Mouse (Mus musculus) embryonic fibroblast, embryonic 13.5 days (primary cell): ENCODE measurements around the gene Hecw1. TPM values are rescaled to one million over a fixed set of nuclear protein-coding genes. Genes with fewer than 3 reads are reported as not detected.

Source experiments
- H3K27ac ChIP-seq: 2 replicates; pipeline ENCODE4 v1.5.1; 2012; ENCODE audit warnings: low read length, control low read depth, inconsistent platforms; ENCODE audit not compliant: insufficient read depth
- H3K4me1 ChIP-seq: 2 replicates; pipeline ENCODE4 v1.6.1; 2011; ENCODE audit warnings: low read length; ENCODE audit not compliant: control insufficient read depth, insufficient read depth
- H3K4me3 ChIP-seq: 2 replicates; pipeline ENCODE4 v1.5.1; 2011; ENCODE audit warnings: mild to moderate bottlenecking, control low read depth, low read length; ENCODE audit not compliant: insufficient read depth
- CTCF ChIP-seq: IDR thresholded peaks from 2 replicates; pipeline ENCODE4 v1.5.1; 2011; ENCODE audit warnings: mild to moderate bottlenecking, control low read depth, low read length, moderate library complexity, borderline replicate concordance; ENCODE audit not compliant: insufficient read depth
- POLR2A ChIP-seq: IDR thresholded peaks from 2 replicates; pipeline ENCODE4 v1.6.1; 2011; ENCODE audit warnings: low read depth, mild to moderate bottlenecking, control low read depth, low read length, moderate library complexity
- polyA plus RNA-seq: library from polyadenylated mRNA; stranded (reverse); fragments of >200 nt; gene quantifications from 2 replicates; pipeline ENCODE4 v1.2.4, GENCODE M21; 2011; ENCODE audit warnings: low read depth; ENCODE audit not compliant: missing spikeins, insufficient read length

The Hecw1 gene
- polyA plus RNA-seq, 1 experiment, result 1.5 TPM

- H3K27ac ChIP-seq, result no peak overlapping the region
- TF ChIP-seq CTCF, result no peak
- TF ChIP-seq POLR2A, result no peak
Measured at GRCm38 (mm10) chr13:14506765-14507164, 16.3 kb downstream of the Hecw1 start.

GRCm38 (mm10) chr13:14500251-14500650 is 22.8 kb downstream of the Hecw1 start:
- Histone ChIP-seq H3K4me1 (peaks cover 9% of the 10 kb centered on the region; the same call in 1 of the 2 replicates), H3K27ac (no peak overlapping the region), H3K4me3 (no peak overlapping the region)
- TF ChIP-seq POLR2A (no peak), CTCF (no peak)

More at GRCm38 (mm10) chr13:14506765-14507164, 16.3 kb downstream of the Hecw1 start:
- no peak overlapping the region for H3K4me3 ChIP-seq
- no peaks in the 10 kb centered on the region for H3K4me1 ChIP-seq

- no peak for TF ChIP-seq POLR2A
- TF ChIP-seq CTCF, result no peak
- peaks cover 9% of the 10 kb centered on the region; the same call in 1 of the 2 replicates for H3K4me1 ChIP-seq
- H3K27ac ChIP-seq, result no peak overlapping the region
- no peak overlapping the region for H3K4me3 ChIP-seq
Measured at GRCm38 (mm10) chr13:14498780-14499179, 24.2 kb downstream of the Hecw1 start.

GRCm38 (mm10) chr13:14496954-14497353 is 26.1 kb downstream of the Hecw1 start:
- peaks cover 9% of the 10 kb centered on the region; the same call in 1 of the 2 replicates for H3K4me1 ChIP-seq
- no peak overlapping the region for H3K27ac ChIP-seq
- TF ChIP-seq CTCF (no peak), POLR2A (no peak)

DNA sequence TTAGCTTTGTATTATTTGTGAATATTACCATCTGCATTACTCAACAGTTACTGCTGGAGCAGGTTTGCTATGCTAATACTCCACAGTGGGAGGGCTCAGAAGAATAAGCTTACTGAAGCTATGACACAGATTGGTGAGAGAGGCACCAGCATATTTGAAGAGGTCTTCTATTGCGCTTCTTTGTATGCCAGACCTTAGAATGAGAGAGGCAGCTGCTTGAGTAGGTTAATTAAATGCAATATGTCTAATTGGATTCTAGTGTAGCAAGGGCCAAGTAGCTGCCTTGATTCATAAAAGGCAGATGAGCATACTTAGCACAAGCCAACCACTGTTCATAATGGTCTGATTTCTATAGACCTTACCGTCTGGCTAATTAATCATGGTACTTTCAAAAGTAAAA is 35.2 kb downstream of the Hecw1 start:
- no peak overlapping the region for H3K4me3 ChIP-seq
- H3K27ac ChIP-seq, result no peak overlapping the region
- TF ChIP-seq POLR2A, result no peak
- TF ChIP-seq CTCF, result no peak
- H3K4me1 ChIP-seq, result no peaks in the 10 kb centered on the region

More at GRCm38 (mm10) chr13:14496954-14497353, 26.1 kb downstream of the Hecw1 start:
- H3K4me3 ChIP-seq, result no peak overlapping the region

GRCm38 (mm10) chr13:14471121-14471520 is 51.9 kb downstream of the Hecw1 start:
- no peak overlapping the region for H3K27ac ChIP-seq
- no peak overlapping the region for H3K4me3 ChIP-seq
- no peaks in the 10 kb centered on the region for H3K4me1 ChIP-seq
- no peak for TF ChIP-seq CTCF
- no peak for TF ChIP-seq POLR2A

- no peaks in the 10 kb centered on the region; the same call in 1 of the 2 replicates for H3K4me1 ChIP-seq
- no peak overlapping the region for H3K27ac ChIP-seq
- TF ChIP-seq POLR2A (no peak), CTCF (no peak)
- H3K4me3 ChIP-seq, result no peak overlapping the region
Measured at GRCm38 (mm10) chr13:14467517-14467916, 55.5 kb downstream of the Hecw1 start.

GRCm38 (mm10) chr13:14461036-14461435 is 62.0 kb downstream of the Hecw1 start:
- Histone ChIP-seq H3K4me1 (no peaks in the 10 kb centered on the region; the same call in 1 of the 2 replicates), H3K27ac (no peak overlapping the region)
- TF ChIP-seq POLR2A (no peak), CTCF (no peak)

GRCm38 (mm10) chr13:14457043-14457442 is 66.0 kb downstream of the Hecw1 start:
- H3K27ac ChIP-seq, result no peak overlapping the region
- no peaks in the 10 kb centered on the region for H3K4me1 ChIP-seq
- TF ChIP-seq CTCF (no peak), POLR2A (no peak)
- H3K4me3 ChIP-seq, result no peak overlapping the region

More at GRCm38 (mm10) chr13:14461036-14461435, 62.0 kb downstream of the Hecw1 start:
- H3K4me3 ChIP-seq, result no peak overlapping the region

DNA sequence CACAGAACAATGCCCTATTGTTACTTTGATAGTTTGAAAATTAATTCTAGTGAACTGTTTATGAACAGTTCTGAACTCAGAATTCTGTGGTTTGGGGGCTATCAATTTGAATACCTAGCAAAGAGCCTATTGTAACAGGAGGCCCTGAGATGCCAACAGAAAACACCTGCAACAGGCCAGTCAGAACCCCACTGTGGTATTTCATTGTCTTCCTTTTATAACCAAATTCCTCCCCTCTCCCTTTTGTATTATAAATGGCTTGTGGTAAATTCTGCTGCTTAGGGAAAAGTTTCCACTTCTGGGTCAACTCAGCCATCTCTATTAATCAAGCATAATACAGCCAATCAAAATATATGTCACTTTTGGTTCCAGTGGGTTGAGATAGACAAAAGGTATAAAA is 83.5 kb downstream of the Hecw1 start:
- TF ChIP-seq POLR2A (no peak), CTCF (no peak)
- no peak overlapping the region for H3K27ac ChIP-seq
- H3K4me3 ChIP-seq, result no peak overlapping the region
- H3K4me1 ChIP-seq, result no peaks in the 10 kb centered on the region

DNA sequence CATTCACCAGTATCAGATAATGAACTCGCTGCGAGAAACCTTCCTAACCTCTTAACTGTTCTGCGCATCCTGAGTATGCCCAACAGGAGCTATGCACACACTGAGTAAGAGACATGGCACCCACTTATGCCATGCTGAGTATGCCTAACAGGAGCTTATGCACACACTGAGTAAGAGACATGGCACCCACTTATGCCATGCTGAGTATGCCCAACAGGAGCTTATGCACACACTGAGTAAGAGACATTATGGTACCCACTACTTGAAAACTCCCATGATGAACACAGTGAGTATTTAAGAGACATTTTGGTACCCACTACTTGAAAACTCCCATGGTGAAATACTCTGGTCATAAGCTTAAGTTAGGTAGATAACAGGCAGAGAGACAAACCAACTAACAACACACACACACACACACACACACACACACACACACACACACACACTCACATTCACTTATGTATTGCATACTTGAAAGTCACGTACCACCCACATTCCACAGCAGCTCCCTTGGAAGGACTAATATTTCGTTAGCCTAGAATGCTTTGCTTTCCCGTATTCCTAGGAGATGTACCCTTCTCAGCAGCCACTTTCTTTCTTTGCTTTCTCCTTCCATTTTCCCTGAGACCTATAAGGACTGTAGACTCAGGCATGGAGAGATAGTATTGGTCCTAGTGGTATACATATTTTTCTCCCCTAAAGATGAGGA is 94.0 kb downstream of the Hecw1 start:
- TF ChIP-seq POLR2A (no peak), CTCF (no peak)
- Histone ChIP-seq H3K4me1 (no peaks in the 10 kb centered on the region), H3K4me3 (no peak overlapping the region), H3K27ac (no peak overlapping the region)
